Mouse (Mus musculus) limb, embryonic 14.5 days (tissue): ENCODE measurements around the gene Zfp26. TPM values are rescaled to one million over a fixed set of nuclear protein-coding genes. Genes with fewer than 3 reads are reported as not detected.

Source experiments
- ATAC-seq: fragments of 200-750 bp; cut with Nextera tagmentation; 2 replicates; pipeline ENCODE4 v1.8.0; 2017; ENCODE audit warnings: low read depth, moderate number of reproducible peaks, moderate TSS enrichment; ENCODE audit not compliant: low FRiP score
- DNase-seq: peaks from one replicate; pipeline ENCODE4 v3.0.0-alpha.2; 2015; ENCODE audit warnings: low spot score
- H3K27ac ChIP-seq: fragments of 300-500 bp; sonication (generic); replicated peaks from 2 replicates; pipeline ENCODE4 v1.5.1; 2014; ENCODE audit warnings: low read depth, mild to moderate bottlenecking, low read length, moderate library complexity, mixed read lengths
- H3K27me3 ChIP-seq: fragments of 300-500 bp; sonication (generic); 2 replicates; pipeline ENCODE4 v1.6.1; 2014; ENCODE audit warnings: low read length, mixed read lengths; ENCODE audit not compliant: control insufficient read depth, insufficient read depth
- H3K36me3 ChIP-seq: fragments of 300-500 bp; sonication (generic); 2 replicates; pipeline ENCODE4 v1.6.1; 2014; ENCODE audit warnings: mild to moderate bottlenecking, low read length, moderate library complexity, mixed read lengths; ENCODE audit not compliant: control insufficient read depth, insufficient read depth
- H3K4me1 ChIP-seq: fragments of 300-500 bp; sonication (generic); 2 replicates; pipeline ENCODE4 v1.6.1; 2014; ENCODE audit warnings: antibody characterized with exemption, low read length, mixed read lengths; ENCODE audit not compliant: control insufficient read depth, insufficient read depth
- H3K4me2 ChIP-seq: fragments of 300-500 bp; sonication (generic); replicated peaks from 2 replicates; pipeline ENCODE4 v1.6.1; 2014; ENCODE audit warnings: low read depth, mild to moderate bottlenecking, low read length, moderate library complexity; ENCODE audit not compliant: severe bottlenecking
- H3K4me3 ChIP-seq: fragments of 300-500 bp; sonication (generic); replicated peaks from 2 replicates; pipeline ENCODE4 v1.5.1; 2014; ENCODE audit warnings: low read length
- H3K9ac ChIP-seq: fragments of 300-500 bp; sonication (generic); 2 replicates; pipeline ENCODE4 v1.6.1; 2014; ENCODE audit warnings: mild to moderate bottlenecking, low read depth, low read length, moderate library complexity; ENCODE audit not compliant: severe bottlenecking
- H3K9me3 ChIP-seq: fragments of 300-500 bp; sonication (generic); 2 replicates; pipeline ENCODE4 v1.6.1; 2016; ENCODE audit warnings: low read length; ENCODE audit not compliant: control insufficient read depth
- POLR2A ChIP-seq: fragments of 200-500 bp; IDR thresholded peaks from 2 replicates; pipeline ENCODE4 v1.8.0; 2012; ENCODE audit warnings: inconsistent platforms, mild to moderate bottlenecking, moderate library complexity, borderline replicate concordance; ENCODE audit not compliant: insufficient read depth, insufficient read length; ENCODE audit errors: extremely low read depth
- WGBS: fragments of 180-500 bp; shearing (Covaris S2); extraction: QIAGEN DNeasy Blood & Tissue Kit; methylation state at CpG from one replicate; pipeline ENCODE4 v1.1.7; 2014; 5-methylcytosine and 5-hydroxymethylcytosine counted together
- polyA plus RNA-seq, 2 experiments: library from polyadenylated mRNA; depleted of rRNA in 1 of 2; stranded (reverse) in 1 of 2; unstranded in 1 of 2; fragments of >200 nt; fragmentation: Nextera tagmentation in 1 of 2; extraction: Ambion mirVana in 1 of 2; gene quantifications; 2 replicates each; pipeline versions ENCODE4 v1.2.1 to v1.2.3; 2012 to 2014

Gene Zfp26
- polyA plus RNA-seq (2012; rRNA removed) (12.1 and 14.2 TPM in 2 replicates), polyA plus RNA-seq (2014; fragmentation: Nextera tagmentation; extraction: Ambion mirVana) (23.3 and 25.9 TPM in 2 replicates)

- Histone ChIP-seq H3K4me2 (peak within 1 kb of the TSS; percentile 69), H3K27ac (peak within 1 kb of the TSS; percentile 81), H3K9me3 (no peaks in the 10 kb centered on the region), H3K4me3 (peak within 1 kb of the TSS; percentile 66), H3K4me1 (peaks cover 7% of the 10 kb centered on the region), H3K9ac (peak within 1 kb of the TSS; percentile 86), H3K36me3 (peaks cover 15% of the 10 kb centered on the region), H3K27me3 (no peaks in the 10 kb centered on the region)
- DNase-seq: peak; percentile 76
- peak; percentile 49; the same call in 1 of the 2 replicates for TF ChIP-seq POLR2A
- ATAC-seq: peak; percentile 90
- WGBS: under 1% methylated on average over 46 of the region's 48 CpGs
Measured at GRCm38 (mm10) chr9:20459377-20460317, at the start of gene Zfp26. Gene Zfp26 (minus strand): TSS chr9:20460162.

DNA sequence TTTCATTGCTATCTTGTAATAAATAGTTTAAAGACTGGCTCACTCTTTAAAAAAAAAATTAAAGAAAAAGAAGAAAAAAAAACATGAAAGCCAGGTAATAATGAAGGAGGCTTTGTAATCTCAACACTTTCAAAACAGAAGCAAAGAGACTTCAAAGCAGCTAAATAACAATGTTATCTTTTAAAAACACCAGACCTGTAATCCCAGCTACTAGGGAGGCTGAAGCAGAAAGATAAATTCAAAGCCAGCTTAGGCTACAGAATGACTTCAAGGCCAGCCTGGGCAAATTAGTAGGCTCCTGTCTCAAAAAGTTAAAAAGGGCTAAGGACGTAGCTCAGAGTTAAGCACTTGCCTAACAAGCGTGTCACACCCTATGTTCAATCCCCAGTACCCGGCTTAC, 49.7 kb upstream of the Zfp26 start:
- H3K36me3 ChIP-seq: peaks cover 72% of the 10 kb centered on the region
- ATAC-seq: no peak
- H3K27me3 ChIP-seq: no peaks in the 10 kb centered on the region
- TF ChIP-seq POLR2A: no peak
- DNase-seq: no peak
- no peak overlapping the region for H3K4me3 ChIP-seq
- H3K9ac ChIP-seq: no peak overlapping the region
- H3K4me2 ChIP-seq: no peak overlapping the region
- H3K9me3 ChIP-seq: no peaks in the 10 kb centered on the region
- 84% methylated on average over 3 of the region's 3 CpGs for WGBS
- H3K4me1 ChIP-seq: 0 out of 2 replicates have a peak, but pooled peaks cover 5% of the 10 kb centered on the region
- no peak overlapping the region for H3K27ac ChIP-seq

DNA sequence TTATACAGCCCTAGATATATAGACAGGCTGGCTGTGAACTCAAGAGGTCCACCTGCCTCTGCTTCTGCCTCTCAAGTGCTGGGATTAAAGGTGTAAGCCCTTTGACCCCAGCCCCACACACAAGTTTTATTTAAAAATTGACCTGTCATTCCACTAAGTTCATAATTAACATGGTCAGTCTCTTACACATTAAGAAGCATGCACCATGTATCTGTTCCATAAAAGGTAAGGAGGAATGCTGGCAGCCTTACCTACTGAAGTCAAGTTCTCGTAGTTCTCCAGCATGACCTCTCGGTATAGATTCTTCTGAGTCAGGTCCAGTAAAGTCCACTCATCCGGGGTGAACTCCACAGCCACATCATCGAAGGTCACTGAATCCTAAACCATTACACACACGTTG, 44.8 kb upstream of the Zfp26 start:
- no peak for ATAC-seq
- peaks cover 82% of the 10 kb centered on the region for H3K36me3 ChIP-seq

GRCm38 (mm10) chr9:20493281-20493680, 33.3 kb upstream of the Zfp26 start:
- peaks cover 9% of the 10 kb centered on the region; the same call in 1 of the 2 replicates for H3K4me1 ChIP-seq
- H3K27me3 ChIP-seq: no peaks in the 10 kb centered on the region
- peak overlapping the region; percentile 96 for H3K27ac ChIP-seq
- peak overlapping the region; percentile 73 for H3K4me2 ChIP-seq
- DNase-seq (peak; percentile 22), ATAC-seq (no peak)
- H3K9me3 ChIP-seq: no peaks in the 10 kb centered on the region
- peaks cover 36% of the 10 kb centered on the region for H3K36me3 ChIP-seq
- no peak for TF ChIP-seq POLR2A
- H3K9ac ChIP-seq: peak overlapping the region; percentile 85
- WGBS: 7% methylated on average over 9 of the region's 9 CpGs
- peak overlapping the region; percentile 81 for H3K4me3 ChIP-seq

More for the DNA sequence above, 44.8 kb upstream of the Zfp26 start:
- Histone ChIP-seq H3K4me3 (no peak overlapping the region), H3K4me1 (no peaks in the 10 kb centered on the region), H3K9me3 (no peaks in the 10 kb centered on the region), H3K9ac (no peak overlapping the region), H3K27me3 (no peaks in the 10 kb centered on the region), H3K27ac (no peak overlapping the region), H3K4me2 (no peak overlapping the region)
- no peak for TF ChIP-seq POLR2A
- DNase-seq: no peak
- 92% methylated on average over 5 of the region's 5 CpGs for WGBS

- peak within 1 kb of the TSS; percentile 85 for H3K9ac ChIP-seq
- H3K4me2 ChIP-seq: peak within 1 kb of the TSS; percentile 73
- peaks cover 30% of the 10 kb centered on the region for H3K36me3 ChIP-seq
- ATAC-seq (peak; percentile 95), DNase-seq (peak; percentile 94)
- H3K4me3 ChIP-seq: peak within 1 kb of the TSS; percentile 81
- 2% methylated on average over 39 of the region's 40 CpGs for WGBS
- peak within 1 kb of the TSS; percentile 96 for H3K27ac ChIP-seq
- H3K27me3 ChIP-seq: no peaks in the 10 kb centered on the region
- TF ChIP-seq POLR2A: 0 out of 2 replicates have a peak, but pooled peaks have one; percentile 30
- peaks cover 9% of the 10 kb centered on the region; the same call in 1 of the 2 replicates for H3K4me1 ChIP-seq
- no peaks in the 10 kb centered on the region for H3K9me3 ChIP-seq
Measured at GRCm38 (mm10) chr9:20492527-20493233, 32.7 kb upstream of the Zfp26 start, which contains the start of gene Zfp426. Gene Zfp426 (minus strand): TSS chr9:20492746.
